Mouse (Mus musculus) erythroblast, embryonic 14.5 days (primary cell): Measurements from ENCODE around the gene Wdr20.

Experiments
- GATA1 ChIP-seq: IDR thresholded peaks from 2 replicates; pipeline ENCODE4 v1.6.1; 2012; ENCODE audit warnings: low read length, inconsistent platforms, mixed read lengths
- TAL1 ChIP-seq: IDR thresholded peaks from 3 replicates; pipeline ENCODE4 v1.6.1; 2012; ENCODE audit warnings: low read length, inconsistent platforms, mixed read lengths

GRCm38 (mm10) chr12:110828908-110829307 is 91.2 kb downstream of the Wdr20 start:
- no peak for TF ChIP-seq GATA1
- no peak for TF ChIP-seq TAL1
